Mouse (Mus musculus): Measurements from ENCODE around the gene Ccr6. TPM values are rescaled to one million over a fixed set of nuclear protein-coding genes. Genes with fewer than 3 reads are reported as not detected.

The Ccr6 gene
- total and polyA plus RNA-seq, 3 experiments, result 1.5 to 8.0 (median 5.2) TPM

GRCm38 (mm10) chr17:8215016-8215745, 20.7 kb upstream of the Ccr6 start:
- in situ Hi-C loops (cut with MboI; ENCODE audit: low pct_ligation_motif_present, low pct_unique_long_range_greater_than_20kb, low sequenced_read_pairs) (no loop called here), dilution Hi-C loops (cut with MboI; ENCODE audit: extremely low pct_ligation_motif_present, extremely low pct_unique_long_range_greater_than_20kb, low sequenced_read_pairs) (no loop called here)
- Histone ChIP-seq H3K27me3 (replicated peaks) (no peaks in the 10 kb centered on the region), H3K9me3 (replicated peaks; ENCODE audit: low read length) (no peaks in the 10 kb centered on the region), H3K79me2 (replicated peaks; ENCODE audit: control insufficient read depth, extremely low read depth, insufficient read depth, poor library complexity, severe bottlenecking) (no peaks in the 10 kb centered on the region), H3K4me1 (ENCODE audit: control insufficient read depth in 1 of 2, insufficient read depth in 2 of 2) (peaks cover 10 to 31% of the 10 kb centered on the region in 2 experiments), H3K36me3 (replicated peaks in 1 of 2; ENCODE audit: control insufficient read depth in 1 of 2, insufficient read depth in 1 of 2, low read length in 1 of 2) (no peaks in the 10 kb centered on the region), H3K4me2 (ENCODE audit: insufficient read depth, low read depth, poor library complexity, severe bottlenecking) (no peak overlapping the region), H3K4me3 (replicated peaks in 1 of 3; ENCODE audit: low read depth in 2 of 3, low read length in 2 of 3, poor library complexity in 1 of 3) (no peak overlapping the region), H3K9ac (ENCODE audit: insufficient read depth, low read depth) (no peak overlapping the region), H3K27ac (ENCODE audit: insufficient read depth, low read depth) (no peak overlapping the region)
- no peak for TF ChIP-seq JUND (conservative IDR thresholded peaks at IDR 0.05; ENCODE audit: low read depth, low read length)
- TF ChIP-seq RAD21 (IDR thresholded peaks at IDR 0.05; ENCODE audit: low read depth, low read length), result peak; percentile 12
- DNase-seq (ENCODE audit: extremely low read depth), result no peak

DNA sequence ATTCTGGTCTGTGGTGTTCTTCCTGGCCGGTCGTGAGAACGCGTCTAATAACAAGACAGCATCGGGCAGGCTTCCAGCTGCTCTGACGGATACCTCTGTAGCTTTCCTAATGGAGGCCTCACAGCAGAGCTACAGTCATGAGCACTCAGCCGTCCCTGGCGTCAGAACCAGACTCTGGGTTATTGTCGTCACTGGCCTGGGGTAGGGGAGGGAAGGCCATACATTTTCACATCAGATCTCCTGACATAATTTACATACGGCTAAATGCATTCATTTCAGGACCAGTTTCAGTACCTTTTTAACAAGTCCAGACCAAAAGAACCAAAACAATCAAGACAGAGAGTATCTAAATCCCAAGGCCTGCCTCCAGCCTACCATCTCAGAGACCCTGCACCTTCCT, 12.6 kb upstream of the Ccr6 start:
- in situ Hi-C loops (cut with MboI; ENCODE audit: low pct_ligation_motif_present, low pct_unique_long_range_greater_than_20kb, low sequenced_read_pairs) (no loop called here), dilution Hi-C loops (cut with MboI; ENCODE audit: extremely low pct_ligation_motif_present, extremely low pct_unique_long_range_greater_than_20kb, low sequenced_read_pairs) (no loop called here)
- Histone ChIP-seq H3K27me3 (replicated peaks) (no peaks in the 10 kb centered on the region), H3K4me2 (ENCODE audit: insufficient read depth, low read depth, poor library complexity, severe bottlenecking) (no peak overlapping the region), H3K79me2 (replicated peaks; ENCODE audit: control insufficient read depth, extremely low read depth, insufficient read depth, poor library complexity, severe bottlenecking) (no peaks in the 10 kb centered on the region), H3K9me3 (replicated peaks; ENCODE audit: low read length) (peaks cover 5% of the 10 kb centered on the region), H3K9ac (ENCODE audit: insufficient read depth, low read depth) (no peak overlapping the region), H3K27ac (ENCODE audit: insufficient read depth, low read depth) (no peak overlapping the region), H3K4me1 (ENCODE audit: control insufficient read depth in 1 of 2, insufficient read depth in 2 of 2) (peaks cover 22 to 40% of the 10 kb centered on the region in 2 experiments), H3K36me3 (replicated peaks in 1 of 2; ENCODE audit: control insufficient read depth in 1 of 2, insufficient read depth in 1 of 2, low read length in 1 of 2) (no peaks in the 10 kb centered on the region), H3K4me3 (replicated peaks in 1 of 3; ENCODE audit: low read depth in 2 of 3, low read length in 2 of 3, poor library complexity in 1 of 3) (no peak overlapping the region)
- no peak for TF ChIP-seq SMC3 (IDR thresholded peaks at IDR 0.05; ENCODE audit: low read depth, low read length)
- TF ChIP-seq EP300 (IDR thresholded peaks at IDR 0.05; ENCODE audit: low read length), result 0 out of 2 replicates have a peak, but pooled peaks have one; percentile 23
- DNase-seq (ENCODE audit: extremely low read depth), result no peak

- Histone ChIP-seq H3K4me1 (ENCODE audit: control insufficient read depth in 1 of 2, insufficient read depth in 2 of 2) (peaks cover 22 to 40% of the 10 kb centered on the region in 2 experiments), H3K79me2 (replicated peaks; ENCODE audit: control insufficient read depth, extremely low read depth, insufficient read depth, poor library complexity, severe bottlenecking) (no peaks in the 10 kb centered on the region), H3K9ac (ENCODE audit: insufficient read depth, low read depth) (no peak overlapping the region), H3K9me3 (replicated peaks; ENCODE audit: low read length) (peaks cover 5% of the 10 kb centered on the region), H3K27ac (ENCODE audit: insufficient read depth, low read depth) (no peak overlapping the region), H3K36me3 (replicated peaks in 1 of 2; ENCODE audit: control insufficient read depth in 1 of 2, insufficient read depth in 1 of 2, low read length in 1 of 2) (no peaks in the 10 kb centered on the region), H3K4me2 (ENCODE audit: insufficient read depth, low read depth, poor library complexity, severe bottlenecking) (no peak overlapping the region), H3K27me3 (replicated peaks) (peaks cover 2% of the 10 kb centered on the region), H3K4me3 (replicated peaks in 1 of 3; ENCODE audit: low read depth in 2 of 3, low read length in 2 of 3, poor library complexity in 1 of 3) (no peak overlapping the region)
- TF ChIP-seq ELF1 (IDR thresholded peaks at IDR 0.05; ENCODE audit: low read depth, low read length) (no peak), ZKSCAN1 (IDR thresholded peaks at IDR 0.05; ENCODE audit: borderline replicate concordance, low read depth, low read length) (no peak), CTCF (conservative IDR thresholded peaks at IDR 0.05 in 1 of 2, IDR thresholded peaks at IDR 0.05 in 1 of 2; ENCODE audit: low read depth in 2 of 2, low read length in 2 of 2) (no peak), E2F4 (IDR thresholded peaks at IDR 0.05; ENCODE audit: insufficient replicate concordance, low read depth, low read length) (no peak), USF2 (conservative IDR thresholded peaks at IDR 0.05; ENCODE audit: low read depth, low read length) (no peak), ZMIZ1 (IDR thresholded peaks at IDR 0.05; ENCODE audit: low read depth, low read length) (no peak)
- DNase-seq (ENCODE audit: extremely low read depth), result no peak
- dilution Hi-C loops (cut with MboI; ENCODE audit: extremely low pct_ligation_motif_present, extremely low pct_unique_long_range_greater_than_20kb, low sequenced_read_pairs), result no loop called here
- in situ Hi-C loops (cut with MboI; ENCODE audit: low pct_ligation_motif_present, low pct_unique_long_range_greater_than_20kb, low sequenced_read_pairs), result no loop called here
These were observed 11.8 kb upstream of the Ccr6 start for GRCm38 (mm10) chr17:8224072-8224471.

All from CH12.LX (cell line).